Mouse (Mus musculus) cerebellum, adult 8-10 months (tissue): ENCODE results near the gene Shisa3.

ENCODE experiments used
- DNase-seq: peaks from one replicate; pipeline ENCODE4 v3.0.0; 2022

Gene Shisa3

DNA sequence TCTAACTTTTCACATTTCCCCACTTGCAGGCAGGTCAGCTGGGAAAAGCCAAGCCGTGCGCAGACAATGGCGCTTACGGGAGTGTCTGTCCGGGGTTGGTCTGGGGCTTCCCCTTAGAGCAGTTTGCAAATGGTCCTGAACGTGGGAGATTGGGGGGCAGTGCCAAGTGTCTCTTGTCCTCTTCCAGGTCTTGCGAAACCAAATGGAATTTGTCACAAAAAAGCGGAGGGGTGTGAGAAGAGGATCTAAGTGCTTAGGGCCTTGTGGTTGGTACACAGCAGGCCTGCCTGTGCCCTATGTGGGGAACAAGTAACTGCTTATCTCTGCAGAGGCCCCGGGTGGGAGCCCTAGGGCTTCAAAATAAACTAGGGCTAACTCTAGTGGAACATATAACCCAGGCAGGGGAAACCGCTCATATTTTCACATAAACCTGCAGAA, 26.2 kb downstream of the Shisa3 start:
- DNase-seq: no peak

DNA sequence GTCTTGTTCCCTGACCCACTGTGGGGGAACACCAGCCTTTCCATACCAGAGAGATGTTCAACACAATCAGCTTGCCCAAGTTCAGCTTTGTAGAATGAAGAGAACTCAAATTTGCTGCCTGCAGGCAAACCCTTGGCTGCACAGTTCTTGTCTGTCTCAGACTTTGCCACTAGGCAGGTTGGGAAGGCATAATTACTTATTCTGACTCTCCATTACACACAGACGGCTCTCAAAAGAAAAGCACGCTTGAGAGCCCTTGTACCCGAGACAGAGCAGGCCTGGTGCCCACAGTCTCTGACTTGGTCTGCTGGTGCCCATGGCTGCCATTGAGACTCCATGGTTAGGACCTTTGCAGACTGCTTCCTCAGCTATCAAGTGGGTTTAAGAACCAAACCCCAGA, 26.7 kb downstream of the Shisa3 start:
- DNase-seq: no peak

DNA sequence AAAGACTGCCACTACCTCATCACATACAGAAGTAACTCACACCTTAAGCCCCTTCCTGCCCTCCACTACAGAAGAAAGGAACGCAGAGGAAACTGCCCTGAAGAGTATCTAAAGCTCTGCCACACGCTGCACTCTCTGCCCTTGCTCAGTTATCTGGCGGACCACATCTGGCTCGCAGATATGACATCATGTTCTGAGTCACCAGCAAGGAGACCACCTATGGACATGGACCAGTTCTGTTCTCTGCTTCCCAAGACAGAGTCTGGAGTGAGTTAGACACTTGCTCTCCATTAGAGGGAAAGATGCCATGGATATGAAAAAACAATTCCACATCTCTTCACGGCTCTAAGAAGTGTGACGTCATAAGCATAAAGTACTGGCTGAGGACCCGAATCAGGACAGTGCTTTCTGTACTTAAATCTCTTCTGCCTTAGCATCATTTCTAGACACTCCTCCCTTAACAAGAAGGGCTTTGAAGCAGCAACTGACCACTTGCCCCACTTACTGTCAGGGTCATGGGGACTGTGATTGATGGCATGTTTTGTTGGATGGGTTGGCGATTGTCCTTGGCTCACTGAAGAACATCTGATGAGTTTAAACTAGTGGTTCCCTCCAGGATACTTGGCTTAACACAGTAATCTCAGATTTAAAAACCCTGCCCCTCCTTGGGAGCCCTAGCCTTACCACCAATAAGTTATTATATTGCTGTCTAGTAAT, 33.1 kb downstream of the Shisa3 start:
- DNase-seq: no peak

DNA sequence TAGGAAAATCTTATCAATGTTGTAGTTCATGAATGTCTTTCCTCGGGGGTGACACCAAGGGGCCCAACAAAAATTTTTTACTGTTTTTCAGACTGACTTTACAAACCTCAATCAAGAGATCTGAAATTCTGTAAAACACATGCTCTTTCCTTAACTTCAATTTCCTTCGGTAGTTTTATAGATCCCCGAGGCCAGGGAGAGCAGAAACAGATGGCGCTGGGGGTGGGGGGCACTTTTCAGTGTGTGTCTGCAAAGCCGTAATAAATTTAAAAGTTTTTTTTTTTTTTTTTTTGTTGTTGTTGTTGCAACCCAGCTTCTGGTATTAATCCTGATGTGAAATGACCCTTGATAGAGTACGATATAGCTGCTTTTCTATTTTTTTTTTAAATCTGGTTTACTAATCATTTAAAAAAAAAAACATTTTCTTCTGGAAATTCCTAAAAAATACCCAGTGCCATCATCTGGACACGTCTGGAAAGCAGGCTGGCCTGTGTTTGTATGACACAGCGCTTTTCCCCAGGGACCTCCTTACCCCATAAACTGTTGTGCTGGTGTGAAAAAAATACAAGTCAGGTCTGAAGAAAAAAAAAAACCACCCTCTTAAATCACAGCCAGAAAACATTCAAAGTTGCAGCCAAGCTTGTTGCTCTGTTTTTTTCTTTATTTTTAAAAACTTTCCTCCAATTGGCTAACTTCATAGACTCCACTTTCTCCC, 33.9 kb downstream of the Shisa3 start:
- DNase-seq: no peak

DNA sequence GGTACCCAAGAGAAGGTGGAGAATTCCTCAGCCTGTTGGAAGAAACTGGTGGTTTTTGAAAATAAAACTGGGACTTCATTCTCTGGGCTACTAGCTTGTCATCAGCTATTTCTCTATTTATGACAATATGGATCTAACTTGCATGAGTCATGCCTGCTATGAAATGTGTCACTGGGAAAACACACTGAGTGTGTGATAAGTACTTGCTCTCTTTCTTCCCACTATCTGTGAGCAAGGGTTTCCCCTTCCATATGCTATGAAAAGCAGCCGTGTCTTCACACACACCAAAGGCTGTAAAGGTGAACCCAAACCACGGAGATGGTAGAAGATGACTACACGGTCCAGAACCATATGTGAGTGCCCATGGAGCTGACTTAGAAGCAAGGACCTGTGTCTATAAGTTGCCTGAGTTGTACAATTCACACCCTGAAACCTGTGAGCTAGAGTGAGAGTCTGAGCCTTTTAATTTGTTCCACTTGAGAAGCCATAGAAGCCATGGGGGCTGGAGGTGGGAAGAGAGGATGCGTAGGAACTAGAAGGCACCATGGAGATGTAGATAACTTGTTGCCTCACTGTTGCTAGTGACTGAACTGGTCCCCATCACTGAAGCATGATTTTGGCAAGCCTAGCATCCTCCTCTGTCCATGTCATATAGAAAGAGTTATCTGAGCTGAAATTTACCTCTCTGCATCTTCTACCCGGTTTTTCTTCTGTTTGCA, 36.0 kb downstream of the Shisa3 start:
- no peak for DNase-seq

DNA sequence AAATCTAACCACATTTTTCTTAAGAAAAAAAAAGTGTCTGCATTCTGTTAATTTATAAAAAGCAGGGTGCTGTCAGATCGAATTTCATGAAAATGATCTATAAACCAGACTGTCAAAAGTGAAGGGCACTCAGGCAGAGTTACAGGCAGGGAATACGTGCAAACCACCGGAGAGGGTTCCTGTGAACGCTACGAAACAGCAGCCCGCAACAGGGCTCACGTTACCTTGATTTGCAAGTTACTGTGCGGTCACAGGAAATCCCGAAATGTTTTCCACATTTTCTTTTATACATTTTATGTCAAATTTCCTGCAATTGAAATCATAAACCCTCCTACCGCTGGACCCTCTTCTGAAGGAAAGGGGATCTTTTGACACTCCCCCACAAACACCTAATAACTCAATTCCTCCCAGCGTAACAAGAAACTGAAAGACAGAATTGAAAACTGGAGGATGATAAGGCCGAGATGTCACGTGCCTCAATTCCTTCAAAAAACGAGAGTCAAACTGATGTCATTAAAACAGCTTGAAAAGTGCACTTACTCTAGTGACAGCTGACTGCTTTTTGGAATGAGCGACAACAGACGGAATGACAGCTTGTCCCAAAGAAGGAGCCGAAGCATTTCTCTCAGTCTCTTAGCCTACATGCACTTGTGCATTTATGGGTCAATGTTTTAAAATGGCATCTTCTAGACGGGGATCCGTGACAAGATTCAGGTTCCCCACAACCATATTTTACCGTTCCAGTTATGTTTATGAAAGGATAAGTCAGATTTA, 39.3 kb downstream of the Shisa3 start:
- no peak for DNase-seq

DNA sequence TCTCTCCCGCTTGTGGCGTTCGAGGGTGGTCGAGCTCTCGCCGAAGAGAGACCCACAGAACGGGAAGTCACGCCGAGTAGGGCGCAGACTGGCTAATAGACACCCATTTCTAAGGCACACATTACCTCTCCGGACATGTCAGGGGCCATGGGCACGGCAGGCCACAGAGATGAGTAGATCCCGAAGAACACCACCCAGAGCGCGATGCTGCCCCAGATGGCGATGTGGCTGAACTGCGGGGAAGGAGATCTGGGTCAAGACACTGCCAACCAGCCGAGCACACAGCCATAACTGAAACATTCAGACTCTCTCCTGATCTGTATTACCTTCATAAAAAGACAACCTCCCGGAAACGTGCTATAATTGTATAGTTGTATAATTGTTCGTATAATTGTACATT, 39.9 kb downstream of the Shisa3 start:
- no peak for DNase-seq

DNA sequence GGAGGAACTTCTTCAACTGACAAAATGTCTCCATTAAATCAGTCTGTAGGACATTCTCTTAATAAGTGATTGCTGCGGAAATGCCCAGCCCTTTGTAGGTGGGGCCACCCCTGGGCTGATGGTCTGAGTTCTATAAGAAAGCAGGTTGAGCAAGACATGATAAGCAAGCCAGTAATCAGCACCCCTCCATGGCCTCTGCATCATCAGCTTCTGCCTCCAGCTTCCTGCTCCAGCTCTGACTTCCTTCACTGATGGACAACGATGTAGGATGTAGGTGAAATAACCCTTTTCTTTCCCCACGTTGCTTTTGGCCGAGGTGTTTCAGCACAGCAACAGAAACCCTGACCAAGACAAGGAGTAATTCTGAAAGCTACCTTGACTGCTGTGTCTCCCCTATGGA, 41.5 kb downstream of the Shisa3 start:
- DNase-seq: no peak

DNA sequence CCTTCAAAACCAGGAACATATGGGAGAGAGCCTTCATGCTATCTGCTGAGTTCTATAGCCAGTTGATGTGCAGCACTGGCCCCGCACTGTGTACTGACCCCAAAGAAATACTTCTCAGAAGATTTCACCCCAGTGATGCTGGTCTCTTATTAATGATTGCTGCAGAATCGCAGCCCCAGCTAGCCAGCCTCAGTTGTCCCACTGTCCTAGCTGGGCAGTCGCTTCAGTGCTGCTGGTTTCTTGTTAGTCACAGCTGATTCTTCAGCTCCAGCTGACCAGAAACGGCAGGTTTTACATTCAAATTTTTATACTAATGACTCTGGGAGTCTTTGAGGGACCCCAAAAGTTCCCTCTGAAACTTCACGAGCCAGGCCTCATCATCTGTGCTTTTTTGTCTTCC, 42.3 kb downstream of the Shisa3 start:
- no peak for DNase-seq

DNA sequence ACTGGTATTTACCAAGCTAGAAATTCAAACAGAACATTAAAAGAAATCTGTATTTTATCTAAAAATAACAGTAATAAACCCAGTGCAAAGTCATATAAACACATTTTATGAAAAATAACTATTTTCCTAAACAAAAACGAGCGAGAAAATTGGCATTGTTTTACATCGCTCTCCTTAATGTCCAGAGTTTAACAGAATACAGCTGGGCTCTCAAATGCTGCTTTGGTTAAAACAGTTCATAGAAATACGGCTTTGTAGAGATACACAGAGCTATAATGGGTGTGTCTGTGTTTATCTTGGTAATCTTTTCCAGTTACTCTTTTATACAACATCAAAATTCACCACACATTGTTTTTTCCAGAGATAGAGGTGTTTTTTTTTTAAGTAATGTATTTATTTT, 44.8 kb downstream of the Shisa3 start:
- no peak for DNase-seq

DNA sequence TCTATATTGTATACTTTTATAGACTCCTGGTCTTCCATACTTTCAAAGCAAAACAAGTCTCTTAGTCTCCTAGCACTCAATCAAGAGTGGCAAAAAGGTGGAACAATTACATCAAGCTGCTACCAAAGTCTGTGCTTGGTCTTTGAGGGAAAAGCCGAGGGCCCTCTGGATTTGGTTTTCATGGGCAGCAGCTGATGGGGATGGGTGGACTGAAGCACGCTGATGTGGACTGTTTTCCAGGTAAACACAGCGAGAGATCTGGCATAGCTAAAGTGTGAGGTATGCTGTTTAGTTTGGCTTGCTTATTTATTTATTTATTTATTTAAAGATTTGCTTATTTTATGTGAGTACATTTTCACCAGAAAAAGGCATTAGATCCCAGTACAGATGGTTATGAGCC, 45.9 kb downstream of the Shisa3 start:
- DNase-seq: no peak

DNA sequence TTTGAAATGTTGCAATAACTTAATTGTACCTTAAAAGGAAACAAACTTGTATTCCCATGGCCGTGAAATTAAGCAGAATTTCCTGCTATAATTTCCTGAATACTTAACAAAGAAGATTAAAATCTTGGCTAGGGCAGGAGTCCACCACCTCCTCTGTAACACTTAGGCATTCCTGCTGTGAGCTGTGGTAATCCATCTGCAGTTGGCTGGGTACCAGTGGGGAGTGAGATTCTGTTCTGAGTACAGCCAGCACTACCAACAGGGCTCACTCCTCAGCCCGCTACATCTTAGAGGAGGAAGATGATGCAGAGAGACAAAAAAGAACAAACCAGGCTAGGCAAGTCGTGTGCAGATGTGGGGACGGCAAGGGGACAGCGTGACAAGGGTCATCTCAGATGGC, 46.9 kb downstream of the Shisa3 start:
- DNase-seq: peak; percentile 28

DNA sequence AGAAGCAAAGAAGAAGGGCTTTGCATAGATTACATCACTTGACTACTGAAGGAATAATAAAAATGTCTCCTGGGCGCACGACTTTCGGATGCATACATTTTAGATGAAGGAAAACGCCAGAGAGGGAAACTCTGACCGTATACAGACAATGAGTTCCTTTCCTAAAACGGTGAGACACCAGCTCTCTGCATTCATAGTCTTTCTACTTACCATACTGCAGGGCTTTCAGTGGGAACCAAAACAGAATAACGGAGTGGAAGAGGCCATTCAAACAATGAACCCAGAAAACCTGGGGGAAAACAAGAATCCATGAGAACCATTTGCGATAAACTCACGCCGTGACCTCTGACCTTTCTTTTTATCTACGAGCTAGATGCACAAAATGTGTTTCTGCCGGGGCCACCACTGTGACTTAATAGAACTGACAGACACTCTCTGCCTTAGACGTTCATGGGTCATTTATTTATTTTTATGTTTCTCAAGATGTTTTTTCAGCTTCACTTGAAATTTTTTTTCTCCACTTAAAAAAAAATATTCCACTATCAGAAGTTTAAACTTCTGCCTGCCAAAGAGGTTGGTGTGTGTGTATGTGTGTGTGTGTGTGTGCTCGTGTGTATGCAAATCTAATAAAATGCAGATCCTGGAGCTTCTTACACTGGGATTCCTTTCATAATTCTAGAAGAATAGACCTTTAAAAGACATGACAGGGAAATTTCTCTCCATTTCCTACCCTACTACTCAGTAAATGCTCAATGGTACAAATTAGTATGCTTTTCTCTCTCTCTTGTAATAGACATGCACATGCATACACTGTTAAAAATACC, 48.2 kb downstream of the Shisa3 start:
- no peak for DNase-seq

DNA sequence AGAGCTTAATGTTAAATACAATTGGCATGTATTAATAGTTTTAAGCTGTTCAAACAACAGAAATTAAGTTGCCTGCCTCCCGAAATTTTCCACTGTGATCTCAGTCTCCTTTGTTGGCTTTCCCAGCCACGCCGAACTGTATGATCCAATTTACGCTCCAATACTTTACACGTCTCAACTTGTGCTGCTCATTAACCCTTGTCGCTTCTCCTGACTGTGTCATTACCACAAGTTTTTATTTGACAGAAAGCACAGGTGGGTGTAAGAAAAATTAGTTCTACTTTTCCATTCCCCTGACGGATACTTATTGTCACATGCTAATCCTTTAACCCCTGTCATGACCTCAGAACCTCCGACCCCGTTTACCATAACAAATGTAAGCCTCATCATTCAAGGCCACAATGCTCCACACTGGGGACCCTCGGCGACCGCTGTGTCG, 49.2 kb downstream of the Shisa3 start:
- DNase-seq: no peak

DNA sequence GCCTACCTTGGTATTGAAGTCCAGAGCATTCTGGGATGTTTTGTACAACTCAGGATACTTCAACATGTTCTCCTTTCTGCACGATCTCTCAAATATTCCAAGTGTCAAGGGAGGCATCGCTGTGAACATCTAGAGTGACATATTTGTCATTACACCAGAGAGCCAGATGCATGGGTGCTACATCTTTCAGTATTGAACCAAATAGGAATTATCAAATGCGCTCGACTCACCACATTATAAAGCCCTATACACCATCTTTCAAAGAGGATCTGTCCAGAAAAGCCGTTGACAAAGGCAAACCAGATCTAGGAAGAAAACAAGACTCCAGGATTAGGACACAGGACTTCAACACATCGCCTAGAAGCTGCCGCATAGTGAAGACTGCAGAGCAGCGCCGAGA, 52.2 kb downstream of the Shisa3 start:
- no peak for DNase-seq

DNA sequence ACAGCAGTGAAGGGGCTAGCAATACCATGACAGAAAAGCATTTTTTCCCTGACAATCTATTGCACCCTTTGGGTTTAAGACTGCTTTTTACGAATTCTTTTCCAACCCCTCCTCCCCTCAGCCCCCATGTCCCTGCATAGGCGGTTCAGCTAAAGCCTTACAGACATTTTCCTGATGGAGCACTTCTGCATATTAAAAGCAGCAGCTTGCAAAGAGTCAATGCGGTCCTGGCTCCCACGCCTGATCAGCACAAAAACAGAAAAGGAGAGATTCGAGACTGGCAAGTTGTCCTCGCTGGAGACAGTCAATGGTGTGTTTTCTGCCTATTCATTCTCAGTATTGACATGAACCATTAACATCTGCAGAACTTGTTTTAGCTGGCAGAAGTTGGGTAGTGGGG, 55.0 kb downstream of the Shisa3 start:
- no peak for DNase-seq

DNA sequence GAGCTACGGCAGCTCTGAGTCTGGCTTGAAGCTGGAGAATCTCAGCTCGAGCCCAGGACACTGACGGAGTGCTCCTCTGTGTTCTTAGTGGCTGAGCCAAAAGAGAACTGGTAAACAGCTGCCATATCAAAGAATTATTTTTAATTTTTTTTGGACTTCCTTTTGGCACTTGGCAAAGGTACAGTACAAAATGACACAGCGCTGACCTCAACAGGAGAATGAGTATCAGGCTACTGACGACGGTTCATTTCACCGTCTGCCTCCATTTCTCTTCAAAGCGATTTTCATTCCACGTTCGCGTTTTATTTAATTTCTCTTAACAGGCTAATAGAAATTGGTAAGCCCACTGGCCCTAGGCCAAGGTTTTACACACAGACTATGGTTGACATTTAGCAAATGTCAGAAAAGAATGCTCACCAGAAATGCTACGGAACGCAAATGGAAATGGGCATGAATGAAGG, 61.8 kb downstream of the Shisa3 start:
- DNase-seq: peak; percentile 30

DNA sequence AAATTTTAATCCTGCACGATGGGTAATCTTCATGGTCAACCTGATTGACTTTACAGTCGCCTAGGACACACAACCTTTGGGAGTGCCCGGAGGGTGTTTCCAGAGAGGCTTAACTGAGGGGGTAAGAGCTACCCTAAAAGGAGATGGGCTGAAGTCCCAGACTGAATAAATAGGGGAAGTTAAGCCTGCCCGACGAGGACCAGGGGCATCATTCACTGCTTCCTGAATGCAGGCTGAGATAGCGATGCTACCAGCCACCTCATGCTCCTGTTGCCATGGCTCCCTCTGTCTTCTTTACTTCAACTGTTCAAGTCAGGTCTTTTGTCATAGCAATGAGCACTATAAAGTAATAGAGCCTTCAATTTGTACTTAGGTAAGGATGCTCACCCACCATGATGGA, 62.5 kb downstream of the Shisa3 start:
- no peak for DNase-seq

DNA sequence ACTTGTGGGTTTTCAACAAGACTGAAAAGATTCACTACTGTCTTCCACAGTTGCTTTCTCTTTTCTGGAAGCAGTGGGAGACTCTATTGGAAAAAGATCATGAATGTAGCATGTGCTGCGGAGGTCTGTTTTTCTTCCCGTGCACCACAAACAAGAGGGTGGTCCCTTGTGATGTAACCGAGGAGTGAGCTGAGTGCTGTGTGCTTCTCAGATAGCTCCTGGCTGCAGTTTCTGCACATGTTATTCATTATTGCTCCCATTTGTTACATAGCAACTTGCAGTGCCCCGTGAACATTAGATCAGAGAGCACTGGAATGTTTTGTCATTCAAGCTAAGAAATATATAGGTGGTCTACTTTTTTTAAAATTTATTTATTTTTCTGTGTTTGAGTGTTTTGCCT, 65.3 kb downstream of the Shisa3 start:
- DNase-seq: no peak
